Comparison of ENCODE assay signal across 7 mouse cellular contexts in the genomic region with DNA sequence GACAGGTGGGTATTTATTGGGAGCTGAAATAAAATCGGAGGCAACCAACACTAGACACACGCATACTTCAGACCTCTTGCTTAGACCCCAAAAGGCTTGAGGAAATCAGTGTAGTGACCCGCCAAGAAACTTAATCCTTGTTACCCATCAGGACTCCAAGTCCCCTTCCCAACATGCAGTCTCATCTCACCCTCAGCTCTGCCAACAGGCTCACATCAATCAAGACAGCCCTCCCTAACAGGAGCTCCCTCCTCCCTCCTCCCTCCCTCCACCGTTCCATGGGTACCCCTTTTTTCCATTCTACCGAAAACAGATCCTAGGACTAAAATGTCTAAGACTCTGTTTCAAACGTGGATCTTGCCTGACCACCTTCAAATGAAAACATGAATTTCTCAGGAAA.
DNase-seq lines count a peak whose midpoint lies in the region; ATAC-seq and TF ChIP-seq lines count a peak whose summit lies in the region.

No protein-coding gene starts in this region.

- H3K4me1 ChIP-seq in kidney, embryonic 14.5 days (ENCODE audit: control insufficient read depth, insufficient read depth, low read length): 0 out of 2 replicates have a peak, but pooled peaks cover 3% of the 10 kb centered on the region
- peaks cover 27% of the 10 kb centered on the region for H3K4me1 ChIP-seq in embryonic facial prominence, embryonic 10.5 days
- peaks cover 9% of the 10 kb centered on the region for H3K4me1 ChIP-seq in forebrain, embryonic 15.5 days

- peaks cover 31% of the 10 kb centered on the region for H3K79me2 ChIP-seq in myocyte (ENCODE audit: control insufficient read depth, insufficient read depth)

- no peaks in the 10 kb centered on the region for H3K9me3 ChIP-seq in kidney, embryonic 14.5 days (ENCODE audit: control insufficient read depth, low read length)
- no peaks in the 10 kb centered on the region for H3K9me3 ChIP-seq in embryonic facial prominence, embryonic 10.5 days
- H3K9me3 ChIP-seq in forebrain, embryonic 15.5 days: no peaks in the 10 kb centered on the region

- H3K36me3 ChIP-seq in kidney, embryonic 14.5 days (ENCODE audit: control insufficient read depth, insufficient read depth, low read length): no peaks in the 10 kb centered on the region
- H3K36me3 ChIP-seq in embryonic facial prominence, embryonic 10.5 days (replicated peaks): no peaks in the 10 kb centered on the region
- H3K36me3 ChIP-seq in forebrain, embryonic 15.5 days: no peaks in the 10 kb centered on the region
- no peaks in the 10 kb centered on the region for H3K36me3 ChIP-seq in myocyte (ENCODE audit: control insufficient read depth, insufficient read depth)

- 13% methylated on average over 6 of the region's 6 CpGs for WGBS in kidney, embryonic 14.5 days
- WGBS in embryonic facial prominence, embryonic 10.5 days: 17% methylated on average over 6 of the region's 6 CpGs
- 27% methylated on average over 6 of the region's 6 CpGs for WGBS in forebrain, embryonic 15.5 days

- no peak overlapping the region for H3K27ac ChIP-seq in kidney, embryonic 14.5 days (ENCODE audit: low read depth, low read length)
- H3K27ac ChIP-seq in embryonic facial prominence, embryonic 10.5 days (replicated peaks): no peak overlapping the region
- no peak overlapping the region for H3K27ac ChIP-seq in forebrain, embryonic 15.5 days (replicated peaks)

- H3K9ac ChIP-seq in kidney, embryonic 14.5 days (ENCODE audit: low read depth, low read length): no peak overlapping the region
- H3K9ac ChIP-seq in forebrain, embryonic 15.5 days (replicated peaks): no peak overlapping the region

- DNase-seq in kidney, postnatal 4 days: no peak
- DNase-seq in embryonic facial prominence, embryonic 10.5 days (ENCODE audit: low spot score): no peak
- no peak for DNase-seq in adrenal gland, adult (ENCODE audit: inconsistent age in 2 of 2, low spot score in 1 of 2)
- no peak for DNase-seq in left cerebral cortex, adult 18-20 months (ENCODE audit: low spot score in 2 of 2)

- no peak for TF ChIP-seq POLR2A in myocyte (IDR thresholded peaks at IDR 0.05; ENCODE audit: insufficient read length, low read depth)

- ATAC-seq in kidney, embryonic 14.5 days (ENCODE audit: low FRiP score, low TSS enrichment): no peak
- no peak for ATAC-seq in forebrain, embryonic 15.5 days (replicated peaks)

- no peaks in the 10 kb centered on the region for H3K27me3 ChIP-seq in kidney, embryonic 14.5 days (ENCODE audit: control insufficient read depth, insufficient read depth, low read length)
- peaks cover 29% of the 10 kb centered on the region for H3K27me3 ChIP-seq in embryonic facial prominence, embryonic 10.5 days (replicated peaks; ENCODE audit: low read depth, poor library complexity, severe bottlenecking)
- H3K27me3 ChIP-seq in forebrain, embryonic 15.5 days: peaks cover 8% of the 10 kb centered on the region
- no peaks in the 10 kb centered on the region for H3K27me3 ChIP-seq in myocyte (ENCODE audit: control insufficient read depth, insufficient read depth, insufficient read length)

- no peak overlapping the region for H3ac ChIP-seq in myocyte (ENCODE audit: control insufficient read depth, insufficient read length)

- peak overlapping the region; percentile 88 for H3K4me2 ChIP-seq in kidney, embryonic 14.5 days (replicated peaks; ENCODE audit: low read depth, low read length)
- 0 out of 2 replicates have a peak overlapping the region, but pooled peaks have one; percentile 69 for H3K4me2 ChIP-seq in forebrain, embryonic 15.5 days (replicated peaks)
- peak overlapping the region; percentile 79 for H3K4me2 ChIP-seq in myocyte (ENCODE audit: low read depth)

- peak overlapping the region; percentile 34; the same call in 1 of the 2 replicates for H3K4me3 ChIP-seq in kidney, embryonic 14.5 days (ENCODE audit: low read length)
- peak overlapping the region; percentile 68 for H3K4me3 ChIP-seq in embryonic facial prominence, embryonic 10.5 days
- H3K4me3 ChIP-seq in forebrain, embryonic 15.5 days: no peak overlapping the region
- peak overlapping the region; percentile 49 for H3K4me3 ChIP-seq in myocyte

TF ChIP-seq in myocyte, 11 proteins besides CTCF, POLR2A, EP300 and RAD21:
- TF ChIP-seq POLR2AphosphoS2 (IDR thresholded peaks at IDR 0.05; ENCODE audit: insufficient read length, low read depth) (no peak), MAX (IDR thresholded peaks at IDR 0.05; ENCODE audit: low read depth) (no peak)
